Mouse (Mus musculus) MEL (cell line): ENCODE data around the gene Fmr1. TPM values are rescaled to one million over a fixed set of nuclear protein-coding genes. Genes with fewer than 3 reads are reported as not detected.
A peak's percentile ranks its signal among the peaks of the same experiment; 100 is the strongest.

Experiments
- DNase-seq: peaks from one replicate; pipeline ENCODE4 v3.0.0; 2011; ENCODE audit warnings: low read depth, low spot score
- H3K27ac ChIP-seq: 2 replicates; pipeline ENCODE4 v1.5.1; 2012; ENCODE audit warnings: low read depth, mild to moderate bottlenecking, control low read depth, low read length, moderate library complexity; ENCODE audit not compliant: control insufficient read depth
- H3K27me3 ChIP-seq, 2 experiments: fragments of 150-350 bp in 1 of 2; sonication (generic) in 1 of 2; 2 replicates each; pipeline ENCODE4 v1.6.1; 2012; ENCODE audit warnings: low read length in 2 of 2, mild to moderate bottlenecking in 2 of 2, improper control_type of control experiment in 1 of 2, moderate library complexity in 1 of 2; ENCODE audit not compliant: insufficient read depth in 2 of 2, control insufficient read depth in 1 of 2
- H3K36me3 ChIP-seq, 2 experiments: 2 replicates each; pipeline ENCODE4 v1.6.1; 2012 to 2014; ENCODE audit warnings: low read length in 2 of 2, improper control_type of control experiment in 1 of 2, inconsistent platforms in 1 of 2, mild to moderate bottlenecking in 1 of 2; ENCODE audit not compliant: insufficient read depth in 2 of 2, control insufficient read depth in 1 of 2
- H3K4me1 ChIP-seq, 2 experiments: fragments of 150-350 bp in 1 of 2; sonication (generic) in 1 of 2; 2 replicates each; pipeline ENCODE4 v1.6.1; 2012; ENCODE audit warnings: low read length in 2 of 2, improper control_type of control experiment in 1 of 2, mild to moderate bottlenecking in 1 of 2; ENCODE audit not compliant: insufficient read depth in 2 of 2, control insufficient read depth in 1 of 2
- H3K4me3 ChIP-seq, 2 experiments: fragments of 150-350 bp in 1 of 2; sonication (generic) in 1 of 2; 2 replicates each; pipeline ENCODE4 v1.5.1; 2012; ENCODE audit warnings: low read depth in 2 of 2, low read length in 2 of 2, mild to moderate bottlenecking in 2 of 2, moderate library complexity in 2 of 2, control low read depth in 1 of 2, improper control_type of control experiment in 1 of 2; ENCODE audit not compliant: control insufficient read depth in 1 of 2, insufficient read depth in 1 of 2
- H3K79me2 ChIP-seq: 2 replicates; pipeline ENCODE4 v1.6.1; 2012; ENCODE audit warnings: mild to moderate bottlenecking, low read length, moderate library complexity; ENCODE audit not compliant: control insufficient read depth, poor library complexity, insufficient read depth
- H3K9ac ChIP-seq: 2 replicates; pipeline ENCODE4 v1.6.1; 2012; ENCODE audit warnings: low read depth, mild to moderate bottlenecking, control low read depth, low read length, moderate library complexity; ENCODE audit not compliant: control insufficient read depth, poor library complexity, severe bottlenecking
- H3K9me3 ChIP-seq: fragments of 150-350 bp; sonication (generic); replicated peaks from 2 replicates; pipeline ENCODE4 v1.6.1; 2012; ENCODE audit warnings: mild to moderate bottlenecking, low read length, improper control_type of control experiment, moderate library complexity; ENCODE audit not compliant: insufficient read depth
- CHD1 ChIP-seq: IDR thresholded peaks from 2 replicates; pipeline ENCODE4 v1.6.1; 2012; ENCODE audit warnings: low read depth, mild to moderate bottlenecking, inconsistent platforms, low read length, improper control_type of control experiment
- CTCF ChIP-seq, 3 experiments: IDR thresholded peaks in 2 of 3; conservative IDR thresholded peaks in 1 of 3; 2 replicates each; pipeline ENCODE4 v1.5.1; 2011 to 2012; ENCODE audit warnings: low read length in 3 of 3, low read depth in 2 of 3, mild to moderate bottlenecking in 2 of 3, improper control_type of control experiment in 1 of 3, inconsistent platforms in 1 of 3, mixed read lengths in 1 of 3, moderate library complexity in 1 of 3; ENCODE audit not compliant: control insufficient read depth in 1 of 3, insufficient read depth in 1 of 3, poor library complexity in 1 of 3, severe bottlenecking in 1 of 3
- E2F4 ChIP-seq: IDR thresholded peaks from 2 replicates; pipeline ENCODE4 v1.6.1; 2011; ENCODE audit warnings: low read depth, low read length, improper control_type of control experiment, borderline replicate concordance
- ETS1 ChIP-seq: IDR thresholded peaks from 2 replicates; pipeline ENCODE4 v1.6.1; 2012; ENCODE audit warnings: low read depth, mild to moderate bottlenecking, inconsistent platforms, low read length, improper control_type of control experiment, moderate library complexity
- GABPA ChIP-seq: IDR thresholded peaks from 2 replicates; pipeline ENCODE4 v1.6.1; 2012; ENCODE audit warnings: low read depth, mild to moderate bottlenecking, inconsistent platforms, low read length, improper control_type of control experiment, moderate library complexity
- MAFK ChIP-seq: IDR thresholded peaks from 2 replicates; pipeline ENCODE4 v1.6.1; 2011; ENCODE audit warnings: low read depth, mild to moderate bottlenecking, low read length, improper control_type of control experiment, borderline replicate concordance
- MEF2A ChIP-seq: IDR thresholded peaks from 2 replicates; pipeline ENCODE4 v1.6.1; 2014; ENCODE audit warnings: low read depth, mild to moderate bottlenecking, inconsistent platforms, low read length, improper control_type of control experiment; ENCODE audit not compliant: poor library complexity, insufficient replicate concordance, severe bottlenecking; ENCODE audit errors: extremely low read depth
- MXI1 ChIP-seq: IDR thresholded peaks from 2 replicates; pipeline ENCODE4 v1.6.1; 2011; ENCODE audit warnings: mild to moderate bottlenecking, low read depth, low read length, improper control_type of control experiment
- MYB ChIP-seq: IDR thresholded peaks from 2 replicates; pipeline ENCODE4 v1.6.1; 2011; ENCODE audit warnings: mild to moderate bottlenecking, low read depth, low read length, improper control_type of control experiment
- POLR2AphosphoS5 ChIP-seq: IDR thresholded peaks from 2 replicates; pipeline ENCODE4 v1.6.1; 2012; ENCODE audit warnings: low read depth, borderline replicate concordance, mild to moderate bottlenecking, inconsistent platforms, low read length, moderate library complexity, mixed read lengths
- RAD21 ChIP-seq: IDR thresholded peaks from 2 replicates; pipeline ENCODE4 v1.6.1; 2011; ENCODE audit warnings: mild to moderate bottlenecking, low read depth, low read length, improper control_type of control experiment
- RCOR1 ChIP-seq: IDR thresholded peaks from 2 replicates; pipeline ENCODE4 v1.6.1; 2012; ENCODE audit warnings: low read depth, mild to moderate bottlenecking, inconsistent platforms, low read length, improper control_type of control experiment
- SIN3A ChIP-seq: IDR thresholded peaks from 2 replicates; pipeline ENCODE4 v1.6.1; 2012; ENCODE audit warnings: low read length, improper control_type of control experiment, inconsistent platforms
- TAL1 ChIP-seq: IDR thresholded peaks from 2 replicates; pipeline ENCODE4 v1.6.1; 2012; ENCODE audit warnings: mild to moderate bottlenecking, inconsistent platforms, low read length, moderate library complexity, mixed read lengths
- TCF12 ChIP-seq: IDR thresholded peaks from 2 replicates; pipeline ENCODE4 v1.6.1; 2014; ENCODE audit warnings: low read depth, mild to moderate bottlenecking, inconsistent platforms, low read length, improper control_type of control experiment, moderate library complexity
- ZNF384 ChIP-seq: IDR thresholded peaks from 2 replicates; pipeline ENCODE4 v1.6.1; 2012; ENCODE audit warnings: low read depth, mild to moderate bottlenecking, inconsistent platforms, low read length, improper control_type of control experiment
- polyA plus RNA-seq, 2 experiments: library from polyadenylated mRNA; stranded (reverse) in 1 of 2; unstranded in 1 of 2; fragments of >175 nt in 1 of 2; fragments of >200 nt in 1 of 2; gene quantifications; 2 replicates each; pipeline versions ENCODE4 v1.2.1 to v1.2.4; 2012; ENCODE audit warnings: low replicate concordance in 2 of 2, low read depth in 1 of 2; ENCODE audit not compliant: insufficient read length in 2 of 2, insufficient read depth in 1 of 2, missing spikeins in 1 of 2
- total RNA-seq: library from RNA; depleted of rRNA; stranded (reverse); fragments of 300-350 nt; gene quantifications from 2 replicates; pipeline ENCODE4 v1.2.3, GENCODE M21; 2012

Gene Fmr1
- total and polyA plus RNA-seq, 3 experiments: 30.0 to 255 (median 54.5) TPM

- H3K27me3 ChIP-seq: no peaks in the 10 kb centered on the region
- no peaks in the 10 kb centered on the region for H3K9me3 ChIP-seq
- no peak for DNase-seq
- peaks cover 0 to 5% of the 10 kb centered on the region in 2 experiments; a peak in 1 of 4 replicates for H3K36me3 ChIP-seq
- H3K4me3 ChIP-seq: peak overlapping the region; percentile 42 to 70
- H3K4me1 ChIP-seq: peaks cover 0 to 3% of the 10 kb centered on the region in 2 experiments; a peak in 3 of 4 replicates
- no peak for TF ChIP-seq MAFK
- TF ChIP-seq CTCF (IDR thresholded peaks at IDR 0.05 in 2 of 3, conservative IDR thresholded peaks at IDR 0.05 in 1 of 3; ENCODE audit: control insufficient read depth in 1 of 3, insufficient read depth in 1 of 3, low read depth in 2 of 3, low read length in 3 of 3, poor library complexity in 1 of 3, severe bottlenecking in 1 of 3): no peak
- TF ChIP-seq E2F4: no peak
- TF ChIP-seq TCF12: no peak
- no peak for TF ChIP-seq MEF2A
- no peak for TF ChIP-seq ETS1
- TF ChIP-seq POLR2AphosphoS5: no peak
- no peak for TF ChIP-seq RAD21
- TF ChIP-seq ZNF384: no peak
- TF ChIP-seq CHD1: no peak
- no peak for TF ChIP-seq MYB
- no peak for TF ChIP-seq TAL1
- no peak for TF ChIP-seq GABPA
- no peak for TF ChIP-seq RCOR1
- TF ChIP-seq, all 39 proteins: peak for 0
- peak overlapping the region; percentile 91; the same call in 1 of the 2 replicates for H3K27ac ChIP-seq
- peak overlapping the region; percentile 91 for H3K9ac ChIP-seq
- peaks cover 21% of the 10 kb centered on the region for H3K79me2 ChIP-seq
Measured at GRCm38 (mm10) chrX:68677508-68677907, 833 bp upstream of the Fmr1 start.

- H3K27me3 ChIP-seq: no peaks in the 10 kb centered on the region
- TF ChIP-seq TAL1 (no peak), SIN3A (peak; percentile 33), MXI1 (peak; percentile 8; the same call in 1 of the 2 replicates), ETS1 (no peak)
- peak overlapping the region; percentile 93 to 98 for H3K4me3 ChIP-seq
- peaks cover 0 to 3% of the 10 kb centered on the region in 2 experiments; a peak in 3 of 4 replicates for H3K4me1 ChIP-seq
- DNase-seq: peak; percentile 21
- peaks cover 23% of the 10 kb centered on the region for H3K79me2 ChIP-seq
- peak overlapping the region; percentile 98 for H3K9ac ChIP-seq
- peak overlapping the region; percentile 79 for H3K27ac ChIP-seq
- peaks cover 0 to 5% of the 10 kb centered on the region in 2 experiments; a peak in 1 of 4 replicates for H3K36me3 ChIP-seq
- no peaks in the 10 kb centered on the region for H3K9me3 ChIP-seq
Measured at GRCm38 (mm10) chrX:68678815-68679486, 610 bp downstream of the Fmr1 start.
